Mouse (Mus musculus) limb, embryonic 15.5 days (tissue): Measurements from ENCODE around the gene Dnajb11. TPM values are rescaled to one million over a fixed set of nuclear protein-coding genes. Genes with fewer than 3 reads are reported as not detected.

Experiments used
- ATAC-seq: fragments of 200-750 bp; cut with Nextera tagmentation; 2 replicates; pipeline ENCODE4 v1.8.0; 2017; ENCODE audit warnings: low read depth, moderate TSS enrichment; ENCODE audit not compliant: insufficient number of reproducible peaks, low FRiP score, low TSS enrichment
- H3K27ac ChIP-seq: fragments of 300-500 bp; sonication (generic); 2 replicates; pipeline ENCODE4 v1.5.1; 2015; ENCODE audit warnings: moderate library complexity, mild to moderate bottlenecking, inconsistent platforms
- H3K27me3 ChIP-seq: fragments of 300-500 bp; sonication (generic); 2 replicates; pipeline ENCODE4 v1.6.1; 2015; ENCODE audit warnings: inconsistent platforms
- H3K36me3 ChIP-seq: fragments of 300-500 bp; sonication (generic); 2 replicates; pipeline ENCODE4 v1.6.1; 2015; ENCODE audit warnings: inconsistent platforms
- H3K4me1 ChIP-seq: fragments of 300-500 bp; sonication (generic); 2 replicates; pipeline ENCODE4 v1.6.1; 2015; ENCODE audit warnings: inconsistent platforms
- H3K4me2 ChIP-seq: fragments of 300-500 bp; sonication (generic); 2 replicates; pipeline ENCODE4 v1.6.1; 2015; ENCODE audit warnings: mild to moderate bottlenecking, inconsistent platforms
- H3K4me3 ChIP-seq: fragments of 300-500 bp; sonication (generic); 2 replicates; pipeline ENCODE4 v1.5.1; 2015; ENCODE audit warnings: mild to moderate bottlenecking, inconsistent platforms
- H3K9ac ChIP-seq: fragments of 300-500 bp; sonication (generic); 2 replicates; pipeline ENCODE4 v1.6.1; 2015; ENCODE audit warnings: inconsistent platforms
- H3K9me3 ChIP-seq: fragments of 300-500 bp; sonication (generic); 2 replicates; pipeline ENCODE4 v1.6.1; 2016; ENCODE audit warnings: inconsistent platforms
- WGBS: fragments of 180-500 bp; shearing (Covaris S2); methylation state at CpG from one replicate; pipeline ENCODE4 v1.1.7; 2015; 5-methylcytosine and 5-hydroxymethylcytosine counted together
- polyA plus RNA-seq: library from polyadenylated mRNA; unstranded; fragments of >200 nt; fragmentation: Nextera tagmentation; extraction: Ambion mirVana; gene quantifications from 2 replicates; pipeline ENCODE4 v1.2.1, GENCODE M21; 2015

Dnajb11 gene
- polyA plus RNA-seq: 116 and 119 TPM in 2 replicates

- peak; percentile 100 for ATAC-seq
- Histone ChIP-seq H3K4me2 (peak within 1 kb of the TSS; percentile 89), H3K9me3 (no peaks in the 10 kb centered on the region), H3K4me3 (peak within 1 kb of the TSS; percentile 97), H3K36me3 (peaks cover 2% of the 10 kb centered on the region), H3K27ac (peak within 1 kb of the TSS; percentile 83), H3K27me3 (no peaks in the 10 kb centered on the region), H3K9ac (peak within 1 kb of the TSS; percentile 91), H3K4me1 (peaks cover 12% of the 10 kb centered on the region)
- under 1% methylated on average over 60 of the region's 62 CpGs for WGBS
Observed at GRCm38 (mm10) chr16:22857431-22858113, at the start of gene Dnajb11, which contains the start of gene Tbccd1. Dnajb11 (plus strand) TSS chr16:22857845. Tbccd1 (minus strand) TSS chr16:22857669.

- WGBS: 76% methylated on average over 2 of the region's 2 CpGs
- Histone ChIP-seq H3K9me3 (no peaks in the 10 kb centered on the region), H3K9ac (no peak within 1 kb of the TSS), H3K36me3 (0 out of 2 replicates have a peak, but pooled peaks cover 3% of the 10 kb centered on the region), H3K4me1 (no peaks in the 10 kb centered on the region), H3K4me3 (no peak within 1 kb of the TSS), H3K27ac (no peak within 1 kb of the TSS), H3K27me3 (no peaks in the 10 kb centered on the region), H3K4me2 (no peak within 1 kb of the TSS)
- no peak for ATAC-seq
Observed at GRCm38 (mm10) chr16:22811477-22811876, 46.2 kb upstream of the Dnajb11 start, which contains the start of gene Crygs. Crygs (minus strand) TSS chr16:22811577.

DNA sequence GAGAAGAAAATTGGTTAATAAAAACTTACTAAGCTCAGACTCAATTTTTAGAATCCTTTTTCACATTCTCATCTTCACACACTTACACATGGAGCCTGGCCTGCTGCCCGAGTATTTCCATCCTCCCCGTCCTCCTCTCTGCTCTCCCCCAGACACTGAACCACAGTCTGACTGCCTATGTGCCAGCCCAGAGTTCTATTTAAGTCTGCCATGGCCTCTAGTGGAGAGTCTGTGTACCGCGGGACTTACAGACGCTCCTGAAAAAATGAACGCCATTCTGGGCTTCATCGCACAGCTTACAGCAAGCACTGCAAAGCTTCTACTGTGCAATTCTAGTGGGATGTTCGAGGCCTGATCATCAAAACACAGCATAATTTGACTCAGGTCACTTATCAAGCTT is 36.9 kb upstream of the Dnajb11 start:
- no peaks in the 10 kb centered on the region for H3K9me3 ChIP-seq
- H3K27me3 ChIP-seq: no peaks in the 10 kb centered on the region
- no peak overlapping the region for H3K9ac ChIP-seq
- no peaks in the 10 kb centered on the region for H3K4me1 ChIP-seq
- no peak overlapping the region for H3K4me2 ChIP-seq
- 39% methylated on average over 8 of the region's 8 CpGs for WGBS
- no peak overlapping the region for H3K27ac ChIP-seq
- H3K4me3 ChIP-seq: no peak overlapping the region
- H3K36me3 ChIP-seq: peaks cover 13% of the 10 kb centered on the region
- no peak for ATAC-seq

- no peaks in the 10 kb centered on the region for H3K4me1 ChIP-seq
- no peak for ATAC-seq
- no peaks in the 10 kb centered on the region for H3K27me3 ChIP-seq
- peaks cover 27% of the 10 kb centered on the region for H3K36me3 ChIP-seq
- no peak overlapping the region for H3K4me3 ChIP-seq
- H3K27ac ChIP-seq: no peak overlapping the region
- H3K4me2 ChIP-seq: no peak overlapping the region
- no peak overlapping the region for H3K9ac ChIP-seq
- 83% methylated on average over 3 of the region's 3 CpGs for WGBS
- H3K9me3 ChIP-seq: no peaks in the 10 kb centered on the region
Observed at GRCm38 (mm10) chr16:22832932-22833525, 24.6 kb upstream of the Dnajb11 start.

- no peak overlapping the region for H3K9ac ChIP-seq
- ATAC-seq: no peak
- 83% methylated on average over 3 of the region's 3 CpGs for WGBS
- H3K4me2 ChIP-seq: no peak overlapping the region
- H3K9me3 ChIP-seq: no peaks in the 10 kb centered on the region
- no peak overlapping the region for H3K4me3 ChIP-seq
- H3K27ac ChIP-seq: no peak overlapping the region
- peaks cover 43% of the 10 kb centered on the region for H3K36me3 ChIP-seq
- H3K4me1 ChIP-seq: peaks cover 5% of the 10 kb centered on the region
- H3K27me3 ChIP-seq: no peaks in the 10 kb centered on the region
Observed at GRCm38 (mm10) chr16:22839146-22839857, 18.3 kb upstream of the Dnajb11 start.

GRCm38 (mm10) chr16:22842871-22843270 is 14.8 kb upstream of the Dnajb11 start:
- Histone ChIP-seq H3K36me3 (peaks cover 29% of the 10 kb centered on the region), H3K4me3 (no peak overlapping the region), H3K27me3 (no peaks in the 10 kb centered on the region), H3K9me3 (no peaks in the 10 kb centered on the region), H3K9ac (no peak overlapping the region), H3K4me1 (peaks cover 12% of the 10 kb centered on the region), H3K4me2 (no peak overlapping the region), H3K27ac (no peak overlapping the region)
- no peak for ATAC-seq
- WGBS: 91% methylated on average over 5 of the region's 5 CpGs

DNA sequence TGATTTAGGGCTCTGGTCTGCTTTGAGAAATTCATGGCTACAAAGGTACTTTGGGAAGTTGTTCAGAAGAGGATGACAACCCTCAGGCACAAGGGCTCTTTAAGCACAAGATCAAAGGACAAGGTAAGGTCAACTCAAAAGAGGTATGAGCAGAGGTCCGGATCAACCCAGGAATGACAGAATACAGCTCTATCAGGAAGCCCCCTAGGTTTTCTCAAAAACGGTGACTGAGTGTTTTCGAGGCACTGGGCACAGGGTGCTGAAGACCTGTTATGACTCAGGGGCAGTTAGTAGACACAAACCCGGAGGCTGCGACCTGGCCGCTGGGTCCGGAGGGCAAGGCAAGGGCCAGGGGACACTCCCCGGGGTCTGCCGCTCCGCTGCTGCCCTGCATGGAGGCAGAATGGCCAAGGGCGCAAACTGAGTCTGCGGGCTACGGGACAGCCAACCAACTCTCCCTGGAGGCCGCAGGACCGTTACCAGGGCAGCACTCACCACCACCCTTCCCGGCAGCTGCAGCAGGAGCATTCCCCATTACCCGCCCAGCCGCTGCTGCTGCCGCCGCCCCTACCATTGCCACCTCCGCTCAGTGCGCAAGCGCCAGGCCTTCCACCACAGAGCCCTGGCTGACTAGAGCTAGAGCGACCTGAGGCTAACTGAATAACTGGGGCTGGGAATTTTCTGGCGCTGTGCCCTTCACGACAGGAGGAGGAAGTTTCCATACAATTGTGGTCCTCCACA is 13.4 kb upstream of the Dnajb11 start:
- ATAC-seq: peak; percentile 90
- peak overlapping the region; percentile 57; the same call in 1 of the 2 replicates for H3K27ac ChIP-seq
- no peaks in the 10 kb centered on the region for H3K9me3 ChIP-seq
- 5% methylated on average over 26 of the region's 26 CpGs for WGBS
- peaks cover 12% of the 10 kb centered on the region for H3K4me1 ChIP-seq
- H3K4me3 ChIP-seq: peak overlapping the region; percentile 57
- H3K4me2 ChIP-seq: peak overlapping the region; percentile 91
- H3K9ac ChIP-seq: peak overlapping the region; percentile 76
- peaks cover 20% of the 10 kb centered on the region for H3K36me3 ChIP-seq
- H3K27me3 ChIP-seq: no peaks in the 10 kb centered on the region

DNA sequence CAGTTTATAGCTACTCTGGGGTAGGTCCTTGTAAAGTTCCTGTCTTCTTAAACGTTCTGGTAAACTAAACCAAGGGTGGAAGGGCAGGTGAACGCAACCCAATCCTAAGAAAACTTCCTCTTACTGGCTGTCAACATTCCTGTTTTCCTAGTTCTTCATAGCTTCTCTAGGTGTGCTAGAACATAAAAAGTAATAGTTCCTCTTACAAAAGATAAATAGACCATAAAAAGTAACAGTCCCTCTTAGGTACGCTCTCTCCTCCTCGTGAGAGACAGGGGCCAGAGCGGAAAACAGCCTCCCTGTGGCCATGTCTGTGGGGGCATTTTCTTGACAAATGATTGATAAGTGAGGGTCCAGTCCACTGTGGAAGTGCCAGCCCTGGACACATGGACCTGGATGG is 12.8 kb upstream of the Dnajb11 start:
- Histone ChIP-seq H3K27me3 (no peaks in the 10 kb centered on the region), H3K4me3 (peak overlapping the region; percentile 57), H3K4me2 (peak overlapping the region; percentile 91), H3K36me3 (peaks cover 19% of the 10 kb centered on the region), H3K9me3 (no peaks in the 10 kb centered on the region), H3K4me1 (peaks cover 12% of the 10 kb centered on the region), H3K9ac (peak overlapping the region; percentile 76; the same call in 1 of the 2 replicates), H3K27ac (no peak overlapping the region)
- 36% methylated on average over 5 of the region's 5 CpGs for WGBS
- ATAC-seq: no peak

GRCm38 (mm10) chr16:22845481-22845880 is 12.2 kb upstream of the Dnajb11 start:
- H3K4me1 ChIP-seq: peaks cover 12% of the 10 kb centered on the region
- H3K36me3 ChIP-seq: peaks cover 15% of the 10 kb centered on the region
- no peak overlapping the region for H3K9ac ChIP-seq
- 87% methylated on average over 4 of the region's 4 CpGs for WGBS
- no peak overlapping the region for H3K4me2 ChIP-seq
- no peak for ATAC-seq
- no peak overlapping the region for H3K27ac ChIP-seq
- no peaks in the 10 kb centered on the region for H3K27me3 ChIP-seq
- no peaks in the 10 kb centered on the region for H3K9me3 ChIP-seq
- H3K4me3 ChIP-seq: no peak overlapping the region

DNA sequence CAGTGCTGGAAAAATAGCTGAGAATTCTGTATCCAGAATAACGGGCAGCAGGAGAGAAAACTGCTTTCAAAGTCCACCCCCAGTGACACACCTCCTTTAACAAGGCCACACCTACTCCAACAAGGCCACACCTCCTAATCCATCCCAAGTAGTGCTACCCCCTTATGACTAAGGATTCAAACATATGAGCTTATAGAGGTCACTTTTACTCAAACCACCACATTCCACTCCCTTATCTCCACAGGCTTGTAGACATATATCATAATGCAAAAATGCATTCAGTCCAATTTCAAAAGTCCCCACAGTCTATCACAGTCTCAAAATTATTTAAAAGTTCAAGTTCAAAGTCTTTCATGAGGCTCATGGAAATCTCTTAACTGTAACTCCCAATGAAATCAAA is 10.0 kb upstream of the Dnajb11 start:
- H3K4me1 ChIP-seq: peaks cover 12% of the 10 kb centered on the region
- no peaks in the 10 kb centered on the region for H3K27me3 ChIP-seq
- no peak overlapping the region for H3K27ac ChIP-seq
- no peak overlapping the region for H3K4me3 ChIP-seq
- no peak overlapping the region for H3K9ac ChIP-seq
- no peak for ATAC-seq
- H3K36me3 ChIP-seq: no peaks in the 10 kb centered on the region
- H3K4me2 ChIP-seq: no peak overlapping the region
- WGBS: 88% methylated on average over 1 of the region's 1 CpGs
- H3K9me3 ChIP-seq: no peaks in the 10 kb centered on the region

GRCm38 (mm10) chr16:22848331-22848730 is 9.3 kb upstream of the Dnajb11 start:
- Histone ChIP-seq H3K9me3 (no peaks in the 10 kb centered on the region), H3K27me3 (no peaks in the 10 kb centered on the region), H3K9ac (no peak overlapping the region), H3K27ac (no peak overlapping the region), H3K4me2 (no peak overlapping the region), H3K36me3 (no peaks in the 10 kb centered on the region), H3K4me1 (peaks cover 12% of the 10 kb centered on the region), H3K4me3 (no peak overlapping the region)
- 77% methylated on average over 1 of the region's 1 CpGs for WGBS
- ATAC-seq: no peak
